Mouse (Mus musculus) inflammation-experienced regulatory T-cells, adult 6 months (primary cell): Measurements from ENCODE around the gene Tenm3. TPM values are rescaled to one million over a fixed set of nuclear protein-coding genes. Genes with fewer than 3 reads are reported as not detected.

Experiments used
- ATAC-seq: one replicate; pipeline ENCODE4 v1.8.0; 2017
- polyA plus RNA-seq, 3 experiments: library from polyadenylated mRNA; unstranded; fragments of 100-300 nt; shearing (Covaris generic); gene quantifications; one replicate each; pipeline ENCODE4 v1.2.1; 2017

The Tenm3 gene
- polyA plus RNA-seq, 3 experiments from 2014 or later, result not detected

DNA sequence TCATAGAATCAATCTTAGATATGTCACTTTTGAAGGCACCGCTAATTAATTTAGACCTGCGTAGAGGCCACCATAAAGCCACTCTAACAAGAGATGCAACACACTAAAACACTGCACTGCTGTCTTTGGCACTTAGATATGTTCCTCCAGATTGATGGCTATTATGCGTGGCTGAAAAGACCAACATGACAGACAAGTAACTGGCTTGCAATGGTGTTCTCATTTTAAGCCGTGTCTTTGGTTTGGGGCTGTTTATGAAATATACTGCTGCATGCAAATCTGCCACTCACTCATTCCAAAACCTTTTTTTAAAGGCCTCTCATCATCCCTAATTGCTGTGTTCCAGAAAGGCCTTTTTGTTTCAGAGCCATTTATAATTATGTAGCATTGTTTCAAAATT is 398.1 kb downstream of the Tenm3 start:
- no peak for ATAC-seq

DNA sequence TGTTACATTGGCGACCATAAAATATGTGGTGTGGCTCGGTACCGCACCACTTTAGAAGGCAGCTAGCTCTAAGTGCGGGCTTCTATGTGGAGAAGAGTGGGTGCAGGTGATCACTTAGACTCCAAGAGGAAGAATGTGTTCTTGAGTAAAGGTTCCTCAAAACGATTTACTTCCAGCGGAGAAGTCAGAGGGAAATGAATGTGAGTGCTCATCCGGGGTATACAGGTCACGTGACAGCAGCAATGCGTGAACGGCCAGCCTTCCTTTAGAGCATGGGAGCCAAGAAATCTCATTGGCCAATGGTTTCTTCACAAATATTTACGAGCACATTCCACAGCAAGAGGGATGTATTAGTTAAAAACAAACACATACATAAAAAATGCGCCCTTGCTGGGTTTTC is 404.3 kb downstream of the Tenm3 start:
- ATAC-seq, result no peak

GRCm38 (mm10) chr8:48437523-48438207 is 406.1 kb downstream of the Tenm3 start:
- no peak for ATAC-seq

- ATAC-seq, result no peak
These were observed 418.6 kb downstream of the Tenm3 start for GRCm38 (mm10) chr8:48425101-48425500.

GRCm38 (mm10) chr8:48417714-48418113 is 426.0 kb downstream of the Tenm3 start:
- no peak for ATAC-seq

DNA sequence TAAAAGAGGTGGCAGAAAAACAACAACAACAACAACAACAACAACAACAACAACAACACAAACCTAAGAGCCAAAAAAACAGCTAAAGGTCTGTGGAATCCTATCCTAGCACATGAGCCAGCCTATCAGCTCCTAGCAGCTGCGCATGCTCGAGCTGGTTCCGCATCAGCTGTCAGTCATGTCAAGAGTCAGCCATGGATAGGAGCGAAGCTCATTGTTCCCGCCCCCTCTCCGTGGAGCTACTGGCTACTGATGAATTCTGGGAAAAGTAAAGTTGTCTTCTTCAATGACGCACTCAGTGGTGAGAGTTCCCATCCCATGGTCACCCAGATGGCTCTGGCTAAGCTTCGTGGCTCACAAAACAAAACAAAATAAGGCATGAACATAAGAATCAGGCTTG is 432.8 kb downstream of the Tenm3 start:
- ATAC-seq, result no peak

DNA sequence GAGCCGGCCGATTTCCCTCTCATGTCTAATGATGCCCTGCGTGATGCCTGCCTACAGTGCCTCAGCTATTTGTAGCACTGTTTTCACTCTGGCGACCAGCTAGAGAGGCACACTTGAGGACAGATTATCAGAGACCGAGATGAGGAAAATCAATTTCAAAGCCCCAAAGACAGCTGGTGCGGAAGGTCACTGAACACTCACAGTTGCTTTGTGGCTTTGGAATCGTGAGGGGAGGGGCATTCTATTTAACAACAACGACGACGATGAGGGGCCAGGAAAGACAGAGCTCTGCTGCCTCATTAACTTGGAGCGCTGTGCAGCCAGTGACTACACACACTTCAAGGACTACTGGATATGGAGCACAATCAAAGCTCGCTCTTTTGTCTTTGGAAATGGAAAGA is 443.2 kb downstream of the Tenm3 start:
- ATAC-seq, result no peak

DNA sequence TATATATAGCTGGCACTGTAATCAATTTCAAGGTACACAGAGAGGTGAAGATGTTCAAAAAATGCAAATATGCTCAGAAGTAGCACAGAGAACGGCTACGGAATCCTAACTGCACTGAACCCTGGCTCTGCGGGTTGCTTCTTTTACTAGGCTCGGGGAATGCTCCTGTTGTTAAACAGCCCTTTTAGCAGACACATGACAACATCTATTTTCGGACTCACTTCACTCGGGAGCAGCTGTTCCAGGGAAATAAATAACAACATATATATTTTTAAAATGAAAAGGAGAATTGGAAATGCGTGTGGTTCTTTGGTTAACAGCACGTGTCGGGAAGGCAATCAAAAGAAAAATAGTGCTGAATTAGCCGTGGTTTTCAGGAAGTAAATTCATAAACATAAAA is 457.9 kb downstream of the Tenm3 start:
- no peak for ATAC-seq

GRCm38 (mm10) chr8:48380035-48380434 is 463.7 kb downstream of the Tenm3 start:
- ATAC-seq, result no peak

GRCm38 (mm10) chr8:48376774-48377173 is 467.0 kb downstream of the Tenm3 start:
- ATAC-seq, result no peak

- ATAC-seq, result no peak
These were observed 468.6 kb downstream of the Tenm3 start for GRCm38 (mm10) chr8:48375183-48375582.

DNA sequence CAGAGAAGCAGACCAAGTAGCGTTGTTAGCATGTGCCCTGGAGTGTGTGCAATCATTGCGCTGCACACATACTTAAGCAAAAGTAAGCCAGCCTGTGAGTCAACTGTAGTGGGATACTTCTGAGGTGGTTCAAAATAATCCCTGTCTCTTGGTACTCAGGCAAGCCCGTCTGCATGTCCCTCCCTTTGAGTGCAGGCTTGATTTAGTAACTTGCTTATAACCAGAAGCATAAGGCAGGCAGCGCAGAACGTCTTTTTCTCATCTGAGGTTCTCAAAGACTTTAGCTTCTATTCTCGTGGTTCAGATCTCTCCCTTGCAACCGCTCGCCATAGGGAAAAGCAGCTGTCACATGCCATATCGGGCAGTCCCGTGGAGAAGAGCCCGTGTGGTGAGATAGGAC is 470.3 kb downstream of the Tenm3 start:
- no peak for ATAC-seq

DNA sequence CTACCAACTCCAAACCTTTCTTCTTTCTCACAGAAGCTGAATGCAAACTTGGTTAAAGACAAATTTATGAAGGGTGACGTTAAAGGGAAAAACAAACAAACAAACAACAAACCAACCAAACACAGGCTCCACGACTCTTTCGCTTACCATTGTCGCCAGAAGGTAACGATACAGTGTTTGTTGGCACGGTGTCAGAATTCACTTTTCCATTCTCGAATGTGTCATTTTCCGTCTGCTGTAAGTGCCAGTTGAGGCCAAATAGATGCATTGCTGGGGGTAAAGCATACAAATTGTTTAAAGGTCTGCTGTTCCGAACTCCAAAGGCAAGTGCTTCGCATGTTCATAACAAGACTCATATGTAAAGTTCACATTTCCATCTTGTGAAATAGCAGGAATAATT is 476.6 kb downstream of the Tenm3 start:
- no peak for ATAC-seq

GRCm38 (mm10) chr8:48356849-48357248 is 486.9 kb downstream of the Tenm3 start:
- ATAC-seq, result no peak

DNA sequence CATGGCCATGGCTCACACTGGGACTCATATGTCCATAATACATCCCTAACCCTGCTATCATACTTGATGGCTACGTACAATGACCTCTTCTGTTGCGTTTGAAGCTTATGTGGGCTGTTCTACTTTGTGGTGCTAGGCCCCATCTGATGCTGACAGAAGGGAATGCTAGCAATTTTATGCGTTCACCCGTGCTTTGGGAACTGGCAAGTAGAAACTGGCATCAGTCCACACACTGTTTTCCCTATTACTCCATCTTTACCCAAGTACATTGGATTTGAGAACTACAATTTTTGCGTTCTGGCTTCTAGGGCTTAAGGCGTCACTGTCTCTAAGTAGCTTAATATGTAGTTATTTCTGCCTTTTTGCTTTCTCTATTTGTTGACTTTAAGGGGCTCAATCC is 490.3 kb downstream of the Tenm3 start:
- no peak for ATAC-seq

GRCm38 (mm10) chr8:48348901-48349300 is 494.9 kb downstream of the Tenm3 start:
- no peak for ATAC-seq

GRCm38 (mm10) chr8:48348386-48348785 is 495.4 kb downstream of the Tenm3 start:
- no peak for ATAC-seq

- ATAC-seq, result no peak
These were observed 500.7 kb downstream of the Tenm3 start for GRCm38 (mm10) chr8:48343067-48343420.

- no peak for ATAC-seq
These were observed 501.3 kb downstream of the Tenm3 start for GRCm38 (mm10) chr8:48342321-48343066.

- no peak for ATAC-seq
These were observed 502.1 kb downstream of the Tenm3 start for GRCm38 (mm10) chr8:48341692-48342091.

DNA sequence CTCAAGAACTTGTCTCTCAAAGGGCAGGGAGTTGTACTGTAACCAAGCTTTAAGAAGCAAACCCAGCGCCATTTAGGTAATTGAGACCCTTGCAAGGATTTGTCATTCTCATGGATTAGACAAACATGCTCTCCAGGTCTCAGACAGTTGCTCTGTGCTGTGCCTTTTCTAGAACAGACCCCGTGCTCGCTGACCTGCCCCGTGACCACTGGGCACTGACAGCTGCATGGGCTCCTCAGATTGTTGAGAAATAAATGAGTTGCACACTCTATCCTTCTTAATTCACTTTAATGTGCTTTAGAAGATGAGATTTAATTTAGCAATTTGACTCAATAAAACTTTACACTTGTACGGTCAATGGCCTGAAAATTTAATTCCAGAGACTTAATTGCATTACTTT is 502.5 kb downstream of the Tenm3 start:
- ATAC-seq, result no peak

DNA sequence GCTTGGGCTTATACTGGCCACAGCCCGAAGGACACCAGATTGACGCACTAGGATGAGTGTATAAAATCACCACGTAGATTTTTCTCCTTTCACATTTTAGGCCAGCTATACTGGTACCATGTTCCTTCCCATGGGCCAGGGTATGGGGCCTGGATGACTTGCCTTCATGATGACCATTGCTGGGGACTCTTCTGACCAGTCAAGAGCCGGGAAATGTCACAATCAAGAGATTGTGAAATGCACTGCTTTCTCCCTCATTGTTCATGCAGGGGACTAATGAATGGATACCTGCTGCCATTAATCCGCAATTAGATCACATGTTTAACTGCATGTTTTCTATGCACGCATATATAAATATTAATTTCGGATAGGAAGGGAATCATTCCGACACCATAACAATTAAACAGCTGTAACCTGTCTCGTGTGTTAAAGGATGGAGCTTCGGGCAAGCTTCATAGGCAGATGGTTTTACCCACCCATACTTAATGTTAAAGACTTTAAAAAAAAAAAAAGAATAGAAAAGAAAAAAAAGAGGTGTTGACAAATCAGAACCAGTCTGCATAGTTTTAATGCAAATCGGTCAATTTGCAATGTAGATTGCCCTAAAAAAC is 521.0 kb downstream of the Tenm3 start:
- no peak for ATAC-seq

DNA sequence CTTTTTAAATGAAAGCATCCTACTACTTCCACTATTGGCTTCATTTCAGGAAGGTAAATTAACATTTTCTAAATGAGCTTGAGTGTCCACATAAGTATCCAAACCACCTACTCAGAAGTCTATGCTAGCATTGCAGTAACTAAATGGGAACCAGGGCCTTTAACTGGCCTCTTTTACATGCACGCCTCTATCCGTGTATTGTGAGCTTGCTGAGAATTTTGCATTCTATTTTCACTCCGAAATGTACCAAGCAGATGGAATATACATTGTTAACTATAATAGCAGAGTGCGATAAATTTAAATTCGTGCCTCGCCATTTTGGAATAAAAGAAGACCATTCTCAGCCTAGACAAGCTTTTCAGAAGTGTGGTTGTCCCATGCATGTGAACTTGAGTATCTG is 521.5 kb downstream of the Tenm3 start:
- no peak for ATAC-seq

DNA sequence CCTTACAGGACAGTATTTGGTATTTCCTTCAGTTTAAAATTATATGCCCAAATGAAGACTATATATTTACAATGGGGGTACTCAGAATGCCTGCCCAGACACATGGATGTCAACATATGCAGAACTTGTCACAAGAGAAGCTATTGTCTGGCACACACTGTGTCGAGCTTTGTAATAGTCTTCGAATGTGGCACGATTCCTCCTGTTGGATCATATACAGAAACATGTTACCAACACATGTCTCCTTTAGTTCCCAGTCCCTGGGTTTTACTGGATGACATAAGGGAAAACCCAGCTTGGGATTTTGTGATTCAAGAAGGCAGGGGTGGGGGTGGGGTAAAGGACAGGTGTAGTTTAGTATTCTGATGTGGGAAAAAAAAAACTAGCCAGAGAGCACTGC is 524.1 kb downstream of the Tenm3 start:
- ATAC-seq, result no peak
